Mouse (Mus musculus): ENCODE data around the gene Fpgs. TPM values are rescaled to one million over a fixed set of nuclear protein-coding genes. Genes with fewer than 3 reads are reported as not detected.

Gene Fpgs
- polyA plus RNA-seq, 1 experiment: 20.7 TPM

Other genes with a start within 250 kb of the Fpgs start
- gene Fam102a, start 168.8 kb downstream of the Fpgs start, polyA plus RNA-seq (2012; fragmentation: generic; extraction: Trizol): 1.7 TPM
- gene Dpm2, start 133.3 kb downstream of the Fpgs start, polyA plus RNA-seq (2012; fragmentation: generic; extraction: Trizol): 47.5 TPM
- 0.10 TPM for gene Pip5kl1, start 129.3 kb downstream of the Fpgs start, polyA plus RNA-seq (2012; fragmentation: generic; extraction: Trizol)
- 0.04 TPM for gene 9430097D07Rik, start 128.5 kb downstream of the Fpgs start, polyA plus RNA-seq (2012; fragmentation: generic; extraction: Trizol)
- gene St6galnac4, start 117.0 kb downstream of the Fpgs start, polyA plus RNA-seq (2012; fragmentation: generic; extraction: Trizol): 75.4 TPM
- 48.7 TPM for gene St6galnac6, start 104.4 kb downstream of the Fpgs start, polyA plus RNA-seq (2012; fragmentation: generic; extraction: Trizol)
- gene Ak1, start 82.4 kb downstream of the Fpgs start, polyA plus RNA-seq (2012; fragmentation: generic; extraction: Trizol): 265 TPM
- 1.6 TPM for gene Eng, start 57.5 kb downstream of the Fpgs start, polyA plus RNA-seq (2012; fragmentation: generic; extraction: Trizol)
- gene Cdk9, start 8.9 kb upstream of the Fpgs start, polyA plus RNA-seq (2012; fragmentation: generic; extraction: Trizol): 76.6 TPM
- gene Sh2d3c, start 16.9 kb upstream of the Fpgs start, polyA plus RNA-seq (2012; fragmentation: generic; extraction: Trizol): 0.52 TPM
- not detected for gene 6330409D20Rik, start 36.9 kb upstream of the Fpgs start, polyA plus RNA-seq (2012; fragmentation: generic; extraction: Trizol)
- gene Tor2a, start 53.1 kb upstream of the Fpgs start, polyA plus RNA-seq (2012; fragmentation: generic; extraction: Trizol): 37.3 TPM
- 0.16 TPM for gene Ttc16, start 71.5 kb upstream of the Fpgs start, polyA plus RNA-seq (2012; fragmentation: generic; extraction: Trizol)
- gene Ptrh1, start 71.6 kb upstream of the Fpgs start, polyA plus RNA-seq (2012; fragmentation: generic; extraction: Trizol): 74.1 TPM
- gene Cfap157, start 80.3 kb upstream of the Fpgs start, polyA plus RNA-seq (2012; fragmentation: generic; extraction: Trizol): 0.30 TPM
- gene Stxbp1, start 143.1 kb upstream of the Fpgs start, polyA plus RNA-seq (2012; fragmentation: generic; extraction: Trizol): 32.2 TPM
- 204 TPM for gene Fam129b, start 172.0 kb upstream of the Fpgs start, polyA plus RNA-seq (2012; fragmentation: generic; extraction: Trizol)